Mouse (Mus musculus) right cerebral cortex, postnatal 4 days (tissue): ENCODE data around the gene 1700001J03Rik.
A peak's percentile ranks its signal among the peaks of the same experiment; 100 is the strongest.
"Not testable (repeated sequence)": the region's sequence is repeated elsewhere in the genome, so short reads cannot be mapped to it uniquely, and the experiment has no call there.

ENCODE experiments used
- DNase-seq: peaks from one replicate; pipeline ENCODE4 v3.0.0-alpha.2; 2022

Gene 1700001J03Rik

GRCm38 (mm10) chr5:146185204-146185603 lies at the start of gene 1700001J03Rik:
1700001J03Rik (minus strand) TSS chr5:146185304.
- DNase-seq: not testable (repeated sequence)

DNA sequence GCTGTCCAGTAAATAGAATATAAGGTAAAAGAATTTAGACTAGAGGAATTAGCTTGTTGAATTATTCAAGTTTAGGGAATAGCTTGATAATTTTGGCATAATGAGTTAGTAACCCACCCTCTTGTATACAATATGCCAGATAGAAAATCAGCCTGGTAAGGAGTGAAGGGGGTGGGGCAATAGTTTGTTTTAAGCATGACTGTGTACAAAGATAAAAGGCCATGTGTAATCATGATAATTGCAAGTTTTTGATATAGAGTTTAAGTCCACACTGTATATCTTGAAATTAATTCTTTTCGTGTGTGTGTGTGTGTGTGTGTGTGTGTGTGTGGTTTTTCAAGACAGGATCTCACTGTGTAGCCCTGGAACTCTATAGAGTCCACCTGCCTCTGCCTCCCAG lies 49.2 kb upstream of the 1700001J03Rik start:
- DNase-seq: no peak

- DNase-seq: no peak
Measured at GRCm38 (mm10) chr5:146232816-146233215, 47.7 kb upstream of the 1700001J03Rik start.

DNA sequence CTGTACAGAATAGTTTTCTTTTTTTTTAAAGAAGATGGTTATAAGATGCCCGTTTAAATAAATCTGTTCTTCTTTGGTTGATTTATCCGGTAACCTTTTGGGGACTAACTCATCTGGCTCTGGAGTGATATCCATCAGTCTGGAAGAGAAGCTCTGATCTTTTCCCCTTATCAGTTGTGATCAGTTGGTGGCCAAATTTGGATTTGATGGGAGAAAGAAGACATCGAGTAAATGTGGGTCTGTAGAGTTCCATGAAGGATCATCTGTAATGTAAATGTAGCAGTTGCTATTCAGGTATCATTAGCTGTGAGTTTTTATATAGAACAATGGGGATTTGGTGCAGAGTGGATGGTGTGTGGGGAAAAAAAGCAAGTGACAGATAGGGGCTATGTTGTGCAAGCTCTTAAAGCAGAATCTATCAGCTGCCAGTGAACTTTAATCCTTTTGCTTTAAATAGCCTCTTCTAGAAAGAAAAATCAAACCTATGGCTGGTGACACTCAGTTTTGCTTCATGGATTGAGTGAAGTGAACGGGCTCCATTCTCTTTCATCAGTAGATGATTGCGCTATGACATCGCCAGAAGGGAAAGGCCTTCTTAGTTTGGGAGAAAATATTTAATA lies 47.1 kb upstream of the 1700001J03Rik start:
- DNase-seq: no peak

DNA sequence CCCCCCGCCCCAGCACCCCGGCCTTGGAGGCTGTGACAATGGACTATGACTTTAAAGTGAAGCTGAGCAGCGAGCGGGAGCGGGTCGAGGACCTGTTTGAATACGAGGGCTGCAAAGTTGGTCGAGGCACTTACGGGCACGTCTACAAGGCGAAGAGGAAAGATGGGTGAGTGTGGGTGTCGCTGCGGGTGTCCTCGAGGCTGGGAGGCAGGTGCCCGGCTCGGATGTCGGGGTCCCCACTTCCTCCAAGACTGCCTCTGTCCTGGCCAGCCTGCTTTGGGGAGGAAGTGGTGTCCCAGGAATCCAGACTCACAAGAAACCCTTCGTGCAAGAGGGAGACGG lies 46.5 kb upstream of the 1700001J03Rik start:
- peak; percentile 31 for DNase-seq

- peak; percentile 89 for DNase-seq
Measured at GRCm38 (mm10) chr5:146230864-146231654, 46.0 kb upstream of the 1700001J03Rik start, which contains the start of gene Cdk8. Cdk8 (plus strand) TSS chr5:146231230.

DNA sequence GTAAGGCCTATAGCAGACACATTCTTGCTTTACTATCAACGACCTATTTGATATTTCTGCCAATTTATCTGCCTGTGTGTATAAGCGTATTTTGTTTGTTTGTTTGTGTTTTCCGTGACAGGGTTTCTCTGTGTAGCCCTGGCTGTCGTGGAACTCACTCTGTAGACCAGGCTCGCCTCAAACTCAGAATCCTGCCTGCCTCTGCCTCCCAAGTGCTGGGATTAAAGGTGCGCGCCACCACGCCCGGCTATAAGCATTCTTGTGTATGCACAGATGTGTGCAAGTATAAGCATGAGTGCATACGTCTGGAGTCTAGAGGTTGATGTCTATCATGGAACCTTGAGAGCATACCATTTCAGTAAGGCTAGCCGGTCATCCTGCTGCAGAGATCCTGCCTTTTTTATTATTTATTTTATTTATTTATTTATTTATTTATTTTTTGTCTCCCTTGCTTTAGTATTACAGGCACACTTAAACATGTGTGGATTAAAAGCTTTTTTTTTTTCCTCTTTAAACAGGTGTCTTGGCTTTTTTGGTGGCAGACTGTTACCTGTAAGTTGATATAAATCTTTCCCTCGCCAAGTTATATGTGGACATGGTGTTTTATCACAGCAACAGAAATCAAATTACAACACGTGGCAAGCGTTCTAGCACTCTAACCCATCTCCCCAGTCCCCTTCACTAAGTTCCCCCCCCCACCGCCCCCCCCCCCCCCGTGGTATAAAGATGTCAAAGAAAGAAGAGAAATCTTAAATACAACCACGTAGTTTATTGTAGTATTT lies 45.0 kb upstream of the 1700001J03Rik start:
- no peak for DNase-seq

- DNase-seq: no peak
Measured at GRCm38 (mm10) chr5:146227496-146227895, 42.4 kb upstream of the 1700001J03Rik start.

- peak; percentile 32 for DNase-seq
Measured at GRCm38 (mm10) chr5:146223786-146224185, 38.7 kb upstream of the 1700001J03Rik start.

DNA sequence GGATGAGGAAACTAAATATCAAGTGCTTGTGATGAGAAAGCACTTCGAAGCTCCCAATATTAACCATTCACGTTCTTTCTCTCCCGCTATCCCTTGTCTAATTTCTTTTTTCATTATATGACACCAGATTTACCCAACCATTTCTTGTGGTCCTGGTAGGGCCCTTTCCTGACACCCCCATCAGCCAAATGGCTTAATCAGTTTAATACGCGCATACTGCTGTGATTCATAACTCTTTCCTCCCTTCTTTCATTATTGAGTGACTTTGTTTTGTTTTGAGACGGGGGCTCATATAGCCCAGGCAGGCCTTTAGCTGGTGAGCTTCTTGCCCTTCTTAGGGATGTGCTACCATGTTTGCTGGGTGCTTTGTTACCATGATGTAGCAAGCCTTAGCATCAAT lies 36.6 kb upstream of the 1700001J03Rik start:
- DNase-seq: no peak

DNA sequence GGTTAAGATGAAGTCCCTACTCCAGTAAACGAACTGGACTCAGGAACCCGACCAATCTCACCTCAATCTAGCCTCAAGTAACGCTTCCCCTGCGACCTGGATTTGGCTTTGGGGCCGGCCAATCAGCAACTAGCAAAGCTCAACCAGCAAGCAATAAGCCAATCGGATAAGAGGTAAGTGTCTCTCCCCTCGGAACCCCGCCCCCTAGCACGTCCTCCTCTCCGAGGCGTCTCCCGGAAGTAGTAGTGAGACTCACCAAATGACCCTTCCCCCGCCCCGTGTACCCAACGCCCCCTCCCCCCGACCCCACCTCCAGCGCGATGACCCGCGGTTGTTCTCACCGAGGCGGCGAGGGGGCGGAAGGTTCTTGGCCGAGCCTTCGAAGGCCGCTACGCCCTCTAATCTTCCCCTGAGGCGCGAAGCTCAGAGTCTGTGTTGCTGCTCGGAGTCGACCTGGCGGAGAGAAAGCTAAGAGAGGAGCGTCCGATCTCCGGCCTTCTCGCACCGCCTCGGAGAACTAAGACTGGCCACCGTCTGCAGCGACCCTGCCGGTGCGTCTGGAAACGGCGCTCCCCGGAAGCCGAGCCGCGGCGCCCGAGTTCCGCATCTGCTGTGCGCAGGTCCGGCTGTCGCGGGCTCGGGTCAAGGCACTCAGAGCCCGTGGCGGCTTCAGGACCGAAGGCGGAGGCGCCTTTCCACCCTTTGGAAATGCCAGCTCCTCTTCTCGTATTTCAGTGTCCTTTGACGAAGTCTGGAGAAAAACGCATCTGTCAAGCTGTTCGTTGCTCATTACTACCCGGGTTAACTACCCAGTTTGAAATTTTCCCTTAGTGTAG lies 36.0 kb upstream of the 1700001J03Rik start, which contains the start of gene Rnf6:
TSS of gene Rnf6 (minus strand) at position 677 of the 836 bp plus-strand sequence.
- DNase-seq: peak; percentile 90

DNA sequence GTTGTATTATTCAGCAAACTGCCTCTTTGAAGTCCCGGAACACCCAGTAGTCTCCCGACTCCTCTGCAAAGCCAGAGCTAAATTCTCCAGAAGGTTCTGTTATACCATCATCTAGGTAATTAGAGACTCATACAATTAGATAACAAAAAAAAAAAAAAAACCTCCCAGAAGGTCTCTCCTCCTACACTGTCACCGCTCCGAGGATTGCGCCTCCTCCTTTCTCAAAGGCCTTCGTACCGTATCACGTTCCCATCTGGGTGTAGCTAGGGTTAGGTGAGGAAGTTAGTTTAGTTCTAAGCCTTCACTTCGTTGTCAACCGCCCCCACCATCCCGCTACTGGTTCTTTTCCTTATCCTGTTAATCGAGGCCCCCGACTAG lies 35.4 kb upstream of the 1700001J03Rik start:
- DNase-seq: no peak

- no peak for DNase-seq
Measured at GRCm38 (mm10) chr5:146205537-146205936, 20.4 kb upstream of the 1700001J03Rik start.

- no peak for DNase-seq
Measured at GRCm38 (mm10) chr5:146203921-146204320, 18.8 kb upstream of the 1700001J03Rik start.

GRCm38 (mm10) chr5:146200580-146200979 lies 15.5 kb upstream of the 1700001J03Rik start:
- no peak for DNase-seq

DNA sequence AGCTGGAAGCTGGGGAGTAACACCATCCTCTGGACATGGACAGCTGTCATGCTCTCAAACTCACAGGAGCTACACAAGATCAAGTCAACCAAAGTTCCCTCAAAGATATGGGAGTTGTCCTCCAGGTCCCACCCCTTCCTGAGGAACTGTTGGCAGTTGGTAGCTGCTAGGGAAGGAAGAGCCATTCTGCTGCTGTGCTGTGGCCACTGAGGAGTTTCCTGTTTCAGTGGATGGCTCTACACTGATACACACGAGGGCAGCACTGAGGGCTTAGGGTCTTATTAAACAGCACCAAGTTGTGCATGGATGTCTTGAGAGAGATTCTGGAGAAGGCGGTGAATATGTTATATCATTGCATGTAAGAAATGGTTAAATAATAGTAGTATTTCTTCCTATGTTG lies 14.4 kb upstream of the 1700001J03Rik start:
- no peak for DNase-seq

DNA sequence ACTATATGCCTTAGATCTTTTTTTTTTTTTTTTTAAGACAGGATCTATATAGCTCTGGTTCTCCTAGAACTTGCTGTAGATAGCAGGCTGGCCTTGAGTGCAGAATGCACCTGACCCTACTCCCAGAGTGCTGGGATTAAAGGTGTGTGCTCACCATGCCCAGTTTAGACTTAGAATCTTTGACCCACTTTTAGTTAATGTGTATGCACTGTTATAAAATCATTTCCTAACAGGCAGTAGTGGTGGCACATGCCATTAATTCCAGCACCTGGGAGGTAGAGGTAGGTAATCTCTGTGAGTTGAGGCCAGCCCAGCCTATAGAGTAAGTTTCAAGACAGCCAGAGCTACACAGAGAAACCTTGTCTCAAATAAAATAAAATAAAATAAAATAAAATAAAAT lies 14.0 kb upstream of the 1700001J03Rik start:
- DNase-seq: no peak

DNA sequence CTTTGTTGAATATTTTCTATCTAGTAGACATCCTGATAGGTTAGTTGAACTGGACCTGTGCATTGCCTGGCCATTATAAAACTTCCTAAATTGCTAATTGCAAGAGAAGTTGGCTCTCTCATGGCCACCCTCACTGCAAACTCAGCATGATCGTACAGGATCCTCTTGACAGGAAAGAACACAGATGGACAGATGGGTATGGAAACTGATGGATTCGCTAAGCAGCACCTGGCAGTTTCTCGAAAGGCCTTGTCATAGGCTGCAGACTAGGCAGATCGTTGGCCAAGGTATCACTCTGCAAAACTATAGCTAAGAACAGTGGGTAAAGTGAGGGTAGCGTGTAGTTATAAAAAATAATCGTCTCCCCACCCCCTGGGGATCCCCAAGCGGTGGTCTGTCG lies 8.3 kb upstream of the 1700001J03Rik start:
- no peak for DNase-seq

DNA sequence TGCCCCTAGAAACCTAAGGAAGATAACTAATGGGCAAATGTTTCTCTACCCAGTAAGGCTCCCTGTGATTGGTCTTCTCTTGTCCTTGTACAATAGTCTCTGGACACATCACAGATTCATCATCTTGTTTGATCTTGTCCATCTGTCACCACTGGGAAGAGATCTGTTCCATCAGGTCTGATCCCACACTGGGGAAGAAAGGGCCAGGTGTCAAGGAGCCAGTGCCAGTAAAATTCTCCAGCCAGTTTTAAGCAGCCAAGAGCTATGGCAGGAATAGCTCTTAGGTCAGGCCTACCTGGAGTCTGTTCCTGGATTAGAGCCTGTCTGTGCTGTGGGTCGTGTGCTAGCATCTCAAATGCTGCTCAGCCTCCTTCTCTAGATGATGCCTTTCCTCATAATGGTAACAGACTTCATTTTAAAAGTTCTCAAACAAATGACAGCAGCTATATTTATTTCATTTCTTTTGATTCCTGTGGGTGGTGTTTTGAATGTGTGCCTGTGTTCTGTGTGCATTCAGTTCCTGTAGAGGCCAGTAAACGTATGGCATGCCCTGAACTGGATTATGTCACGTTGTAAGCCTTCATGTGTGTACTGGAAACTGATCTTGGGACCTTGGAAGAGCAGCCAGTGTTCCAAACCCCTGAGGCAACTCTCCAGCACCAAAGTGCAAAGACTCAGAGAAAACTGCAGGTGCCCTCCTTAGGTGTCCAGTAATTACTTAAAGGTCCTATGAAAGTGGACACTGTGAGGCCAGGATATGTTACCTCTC lies 5.6 kb upstream of the 1700001J03Rik start:
- no peak for DNase-seq

- DNase-seq: no peak
Measured at GRCm38 (mm10) chr5:146190093-146190492, 5.0 kb upstream of the 1700001J03Rik start.

DNA sequence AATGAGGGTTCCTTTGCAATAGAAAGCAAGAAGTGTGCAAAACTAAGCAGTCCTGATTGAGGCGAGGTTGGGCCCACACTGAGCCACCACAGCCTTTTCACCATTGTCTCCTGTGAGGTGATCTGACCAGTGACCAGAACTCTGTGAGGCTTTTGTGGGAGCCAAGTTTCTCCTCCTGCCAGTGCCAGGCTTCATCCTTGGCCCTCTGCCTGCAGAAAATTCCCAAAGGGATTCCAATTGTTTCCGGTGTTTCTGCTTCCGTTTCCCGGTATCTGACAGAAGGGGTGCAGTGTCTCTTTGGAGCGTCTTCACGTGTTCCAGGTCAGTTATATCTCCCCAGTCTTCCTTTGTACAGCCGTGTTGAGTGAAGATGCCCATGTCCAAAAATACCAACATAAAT lies 3.6 kb upstream of the 1700001J03Rik start:
- DNase-seq: no peak

DNA sequence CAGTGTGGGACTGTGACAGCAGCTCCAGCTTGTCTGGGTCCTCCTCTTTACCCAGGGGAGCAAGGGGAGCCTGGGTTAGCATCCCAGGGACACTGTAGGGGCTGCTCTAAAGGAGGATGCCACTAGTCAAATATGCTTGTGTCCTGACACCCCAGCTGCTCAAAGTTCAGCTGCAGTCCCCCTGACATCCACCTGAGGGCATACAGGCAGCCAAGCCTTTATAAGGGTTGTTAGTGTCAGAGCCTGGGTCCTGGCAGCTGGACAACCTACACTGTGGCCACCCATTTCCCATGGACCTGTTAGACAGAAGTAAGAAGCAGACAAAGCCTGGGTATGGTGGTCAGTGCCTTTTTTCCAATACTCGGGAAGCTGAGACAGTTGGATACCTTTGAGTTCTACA lies 3.0 kb upstream of the 1700001J03Rik start:
- no peak for DNase-seq
